ENCODE assay signal across 22 mouse cellular contexts in genomic region chr1:189227479-189227878, GRCm38 (mm10).
DNase-seq lines count a peak whose midpoint lies in the region; ATAC-seq and TF ChIP-seq lines count a peak whose summit lies in the region.
"Had no signal": no experiment of that assay in that cellular context is flagged by ENCODE, and none has a peak within 500 bp of the region (broad histone marks: within the 10 kb centered on the region; RNA-seq: fewer than 3 reads in every experiment).

No protein-coding gene starts in this region.

- WGBS in intestine, postnatal 0 days = 71% methylated on average over 4 of the region's 4 CpGs
- WGBS in intestine, embryonic 16.5 days = 74% methylated on average over 4 of the region's 4 CpGs

- no peak overlapping the region for H3K4me2 ChIP-seq in intestine, postnatal 0 days (replicated peaks; ENCODE audit: low read depth)
- H3K4me2 ChIP-seq in intestine, embryonic 16.5 days (ENCODE audit: low read depth, low read length) = no peak overlapping the region
- H3K4me2 ChIP-seq: forebrain, embryonic 15.5 days; hindbrain, embryonic 15.5 days; lung, embryonic 15.5 days; midbrain, embryonic 12.5 days; neural tube, embryonic 15.5 days had no signal

- H3K9me3 ChIP-seq in intestine, postnatal 0 days (ENCODE audit: control insufficient read depth) = no peaks in the 10 kb centered on the region
- no peaks in the 10 kb centered on the region for H3K9me3 ChIP-seq in intestine, embryonic 16.5 days (ENCODE audit: control insufficient read depth, low read length)
- H3K9me3 ChIP-seq: forebrain, embryonic 15.5 days; hindbrain, embryonic 15.5 days; lung, embryonic 15.5 days; neural tube, embryonic 15.5 days had no signal

- H3K4me1 ChIP-seq in intestine, postnatal 0 days (replicated peaks; ENCODE audit: control insufficient read depth, insufficient read depth, low read length) = no peaks in the 10 kb centered on the region
- H3K4me1 ChIP-seq in intestine, embryonic 16.5 days (ENCODE audit: control insufficient read depth, insufficient read depth, low read length) = no peaks in the 10 kb centered on the region
- H3K4me1 ChIP-seq: forebrain, embryonic 15.5 days had no signal

- H3K36me3 ChIP-seq in intestine, postnatal 0 days (ENCODE audit: control insufficient read depth, insufficient read depth) = no peaks in the 10 kb centered on the region
- no peaks in the 10 kb centered on the region for H3K36me3 ChIP-seq in intestine, embryonic 16.5 days (ENCODE audit: control insufficient read depth, insufficient read depth, low read length)
- H3K36me3 ChIP-seq: forebrain, embryonic 15.5 days; G1E; hindbrain, embryonic 15.5 days; lung, embryonic 15.5 days; midbrain, embryonic 12.5 days; neural tube, embryonic 15.5 days had no signal

- no peak for ATAC-seq in intestine, postnatal 0 days
- ATAC-seq in intestine, embryonic 16.5 days = no peak
- ATAC-seq: forebrain, embryonic 15.5 days had no signal

- H3K27me3 ChIP-seq in intestine, postnatal 0 days (replicated peaks; ENCODE audit: control insufficient read depth, insufficient read depth, low read length) = no peaks in the 10 kb centered on the region
- no peaks in the 10 kb centered on the region for H3K27me3 ChIP-seq in intestine, embryonic 16.5 days (replicated peaks; ENCODE audit: control insufficient read depth, insufficient read depth, low read length)
- H3K27me3 ChIP-seq: forebrain, embryonic 15.5 days; hindbrain, embryonic 15.5 days; lung, embryonic 15.5 days; midbrain, embryonic 12.5 days; neural tube, embryonic 15.5 days had no signal

- H3K4me3 ChIP-seq in intestine, postnatal 0 days (ENCODE audit: low read depth, low read length) = no peak overlapping the region
- no peak overlapping the region for H3K4me3 ChIP-seq in intestine, embryonic 16.5 days (ENCODE audit: low read length)
- H3K4me3 ChIP-seq: erythroblast, embryonic 14.5 days; forebrain, embryonic 15.5 days; hindbrain, embryonic 15.5 days; lung, embryonic 15.5 days; midbrain, embryonic 12.5 days; myocyte; neural tube, embryonic 15.5 days had no signal

- intact Hi-C loops in left cerebral cortex, postnatal 14 days (cut with DNase I) = loop anchor here (10.0 kb wide), 1 partner anchor 183 kb away; no protein-coding TSS in a partner anchor

- H3K9ac ChIP-seq in intestine, postnatal 0 days (ENCODE audit: low read depth, low read length) = no peak overlapping the region
- no peak overlapping the region for H3K9ac ChIP-seq in intestine, embryonic 16.5 days (ENCODE audit: low read depth, low read length)
- H3K9ac ChIP-seq: forebrain, embryonic 15.5 days; hindbrain, embryonic 15.5 days; lung, embryonic 15.5 days; midbrain, embryonic 12.5 days; neural tube, embryonic 15.5 days had no signal

- DNase-seq in embryo, embryonic 10.5 days (ENCODE audit: low spot score) = peak; percentile 27
- no peak for DNase-seq in embryo, embryonic 10 days (ENCODE audit: low spot score)
- peak; percentile 37 for DNase-seq in testis, postnatal 10 days (ENCODE audit: low spot score)
- DNase-seq in testis, postnatal 14 days (ENCODE audit: low spot score) = no peak
- DNase-seq in adrenal gland, postnatal 14 days = no peak
- DNase-seq in left cerebral cortex, postnatal 14 days (ENCODE audit: low spot score in 2 of 2) = no peak
- DNase-seq: cerebellum, adult 11 months; cerebellum, postnatal 14 days; gastrocnemius, postnatal 10 days; kidney, adult 18-20 months; liver; thymus, adult 2 months had no signal

- TF ChIP-seq CTCF in intestine, postnatal 0 days (IDR thresholded peaks at IDR 0.05; ENCODE audit: low read depth) = peak; percentile 46

- H3K27ac ChIP-seq in intestine, postnatal 0 days (ENCODE audit: low read depth, low read length) = no peak overlapping the region
- no peak overlapping the region for H3K27ac ChIP-seq in intestine, embryonic 16.5 days (ENCODE audit: low read length)
- H3K27ac ChIP-seq: forebrain, embryonic 15.5 days; hindbrain, embryonic 15.5 days; lung, embryonic 15.5 days; midbrain, embryonic 12.5 days had no signal

Comparison
In these comparisons a context has a peak if more than half of its experiments do, and no peak if none do; other contexts are left out.
1. DNase-seq: peak in embryo, embryonic 10.5 days (single experiment) and testis, postnatal 10 days (single experiment); none in embryo, embryonic 10 days (single experiment), testis, postnatal 14 days (single experiment), adrenal gland, postnatal 14 days (single experiment) and left cerebral cortex, postnatal 14 days (0 of 2).